Mouse (Mus musculus) midbrain, postnatal 0 days (tissue): ENCODE data around the gene Prickle4. TPM values are rescaled to one million over a fixed set of nuclear protein-coding genes. Genes with fewer than 3 reads are reported as not detected.

Source experiments
- ATAC-seq: fragments of 200-750 bp; cut with Nextera tagmentation; 2 replicates; pipeline ENCODE4 v1.8.0; 2017; ENCODE audit warnings: moderate number of reproducible peaks, mild to moderate bottlenecking, moderate TSS enrichment, moderate library complexity; ENCODE audit not compliant: low FRiP score
- DNase-seq: peaks from one replicate; pipeline ENCODE4 v3.0.0-alpha.2; 2015; ENCODE audit warnings: low spot score
- H3K27ac ChIP-seq: fragments of 300-500 bp; sonication (generic); 2 replicates; pipeline ENCODE4 v1.5.1; 2014; ENCODE audit warnings: low read depth, mild to moderate bottlenecking, low read length, mixed read lengths
- H3K27me3 ChIP-seq: fragments of 300-500 bp; sonication (generic); 2 replicates; pipeline ENCODE4 v1.6.1; 2014; ENCODE audit warnings: low read length, control low read depth, mixed read lengths; ENCODE audit not compliant: insufficient read depth
- H3K36me3 ChIP-seq: fragments of 300-500 bp; sonication (generic); 2 replicates; pipeline ENCODE4 v1.6.1; 2014; ENCODE audit warnings: low read length, control low read depth, mixed read lengths; ENCODE audit not compliant: insufficient read depth
- H3K4me1 ChIP-seq: fragments of 300-500 bp; sonication (generic); 2 replicates; pipeline ENCODE4 v1.6.1; 2014; ENCODE audit warnings: mild to moderate bottlenecking, control low read depth, antibody characterized with exemption, low read length, mixed read lengths; ENCODE audit not compliant: insufficient read depth
- H3K4me2 ChIP-seq: fragments of 300-500 bp; sonication (generic); 2 replicates; pipeline ENCODE4 v1.6.1; 2014; ENCODE audit warnings: low read depth, mild to moderate bottlenecking, low read length, mixed read lengths; ENCODE audit not compliant: poor library complexity, severe bottlenecking
- H3K4me3 ChIP-seq: fragments of 300-500 bp; sonication (generic); 2 replicates; pipeline ENCODE4 v1.5.1; 2014; ENCODE audit warnings: low read depth, mild to moderate bottlenecking, low read length, moderate library complexity
- H3K9ac ChIP-seq: fragments of 300-500 bp; sonication (generic); replicated peaks from 2 replicates; pipeline ENCODE4 v1.6.1; 2014; ENCODE audit warnings: mild to moderate bottlenecking, low read length, moderate library complexity, mixed read lengths; ENCODE audit not compliant: poor library complexity, severe bottlenecking
- H3K9me3 ChIP-seq: fragments of 300-500 bp; sonication (generic); 2 replicates; pipeline ENCODE4 v1.6.1; 2016; ENCODE audit warnings: low read length, control low read depth
- CTCF ChIP-seq: IDR thresholded peaks from 2 replicates; pipeline ENCODE4 v1.5.1; 2016; ENCODE audit warnings: antibody characterized with exemption, mild to moderate bottlenecking
- WGBS: fragments of 180-500 bp; shearing (Covaris S2); extraction: QIAGEN DNeasy Blood & Tissue Kit; methylation state at CpG from one replicate; pipeline ENCODE4 v1.1.7; 2014; 5-methylcytosine and 5-hydroxymethylcytosine counted together
- polyA plus RNA-seq: library from polyadenylated mRNA; unstranded; fragments of >200 nt; fragmentation: Nextera tagmentation; extraction: Ambion mirVana; gene quantifications from 2 replicates; pipeline ENCODE4 v1.2.1, GENCODE M21; 2015
- total RNA-seq: library from RNA; depleted of rRNA; stranded (reverse); fragments of >200 nt; gene quantifications from 2 replicates; pipeline ENCODE4 v1.2.3, GENCODE M21; 2014; rRNA removed

Gene Prickle4
- total and polyA plus RNA-seq, 2 experiments from 2014 or later, result 2.2 to 3.2 TPM

DNA sequence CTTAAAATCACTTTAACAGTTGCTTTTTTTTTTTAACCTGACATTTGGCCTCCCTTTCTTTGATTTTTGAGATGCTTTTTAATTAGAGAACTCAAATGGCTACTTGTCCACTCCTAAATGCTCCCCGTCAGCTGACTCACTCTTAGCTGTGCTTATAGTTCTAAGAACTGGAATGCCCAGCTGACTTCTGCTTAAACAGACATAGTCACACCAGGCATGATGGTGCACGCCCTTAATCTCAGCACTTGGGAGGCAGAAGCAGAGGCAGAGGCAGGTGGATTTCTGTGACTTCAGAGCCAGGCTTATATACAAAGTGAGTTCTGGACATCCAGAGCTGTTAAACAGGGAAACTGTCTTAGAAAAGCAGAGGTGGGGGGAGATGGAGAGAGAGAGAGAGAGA is 42.6 kb downstream of the Prickle4 start:
- Histone ChIP-seq H3K36me3 (peaks cover 11% of the 10 kb centered on the region), H3K9ac (no peak overlapping the region), H3K27ac (no peak overlapping the region), H3K27me3 (no peaks in the 10 kb centered on the region), H3K4me2 (no peak overlapping the region), H3K4me1 (no peaks in the 10 kb centered on the region), H3K9me3 (no peaks in the 10 kb centered on the region), H3K4me3 (no peak overlapping the region)
- no peak for DNase-seq
- ATAC-seq, result no peak
- TF ChIP-seq CTCF, result no peak
- 80% methylated on average over 2 of the region's 2 CpGs for WGBS

- Histone ChIP-seq H3K36me3 (peaks cover 4% of the 10 kb centered on the region), H3K9ac (no peak overlapping the region), H3K9me3 (no peaks in the 10 kb centered on the region), H3K27me3 (no peaks in the 10 kb centered on the region), H3K4me3 (no peak overlapping the region), H3K4me1 (no peaks in the 10 kb centered on the region), H3K27ac (no peak overlapping the region), H3K4me2 (no peak overlapping the region)
- 44% methylated on average over 4 of the region's 4 CpGs for WGBS
- ATAC-seq, result no peak
- TF ChIP-seq CTCF, result no peak
- DNase-seq, result no peak
Measured at GRCm38 (mm10) chr17:47648966-47649365, 45.6 kb downstream of the Prickle4 start.

- Histone ChIP-seq H3K4me3 (no peak overlapping the region), H3K27me3 (no peaks in the 10 kb centered on the region), H3K9me3 (no peaks in the 10 kb centered on the region), H3K36me3 (no peaks in the 10 kb centered on the region; the same call in 1 of the 2 replicates), H3K9ac (no peak overlapping the region), H3K27ac (no peak overlapping the region), H3K4me2 (no peak overlapping the region), H3K4me1 (no peaks in the 10 kb centered on the region)
- 65% methylated on average over 1 of the region's 1 CpGs for WGBS
- ATAC-seq, result no peak
- peak; percentile 69 for DNase-seq
- peak; percentile 72 for TF ChIP-seq CTCF
Measured at GRCm38 (mm10) chr17:47646683-47647082, 47.9 kb downstream of the Prickle4 start.

DNA sequence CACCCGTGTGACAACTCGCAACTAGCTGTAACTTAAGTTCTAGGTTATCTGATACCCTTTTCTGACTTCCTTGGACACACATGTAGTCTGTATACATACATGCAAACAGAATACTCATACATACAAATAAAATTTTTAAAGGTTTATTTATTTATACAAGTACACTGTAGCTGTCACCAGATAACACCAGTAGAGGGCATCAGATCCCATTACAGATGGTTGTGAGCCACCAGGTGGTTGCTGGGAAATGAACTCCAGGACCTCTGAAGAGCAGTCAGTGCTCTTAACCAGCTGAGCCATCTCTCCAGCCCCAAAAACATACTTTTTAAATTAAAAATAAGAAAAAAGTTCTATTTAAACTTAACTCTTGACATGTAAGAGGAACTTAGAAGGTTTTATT is 51.5 kb downstream of the Prickle4 start:
- H3K4me2 ChIP-seq, result no peak overlapping the region
- no peak overlapping the region for H3K27ac ChIP-seq
- no peak overlapping the region for H3K4me3 ChIP-seq
- H3K9ac ChIP-seq, result no peak overlapping the region
- no peaks in the 10 kb centered on the region for H3K9me3 ChIP-seq
- WGBS, result 88% methylated on average over 2 of the region's 2 CpGs
- H3K36me3 ChIP-seq, result no peaks in the 10 kb centered on the region
- no peaks in the 10 kb centered on the region for H3K27me3 ChIP-seq
- ATAC-seq (no peak), DNase-seq (no peak)
- no peaks in the 10 kb centered on the region for H3K4me1 ChIP-seq
- TF ChIP-seq CTCF, result peak; percentile 37

Other genes starting within 250 kb of the Prickle4 start
- gene Taf8, start 192.4 kb downstream of the Prickle4 start, total RNA-seq, result 15.1 and 25.1 TPM in 2 replicates
- gene Taf8, start 192.4 kb downstream of the Prickle4 start, polyA plus RNA-seq, result 11.5 and 12.3 TPM in 2 replicates
- 37.2 and 41.1 TPM in 2 replicates for gene Ccnd3, start 189.7 kb downstream of the Prickle4 start, total RNA-seq
- 52.6 and 57.0 TPM in 2 replicates for gene Ccnd3, start 189.7 kb downstream of the Prickle4 start, polyA plus RNA-seq
- gene Bysl, start 83.2 kb downstream of the Prickle4 start, total RNA-seq, result 25.8 and 26.0 TPM in 2 replicates
- 31.9 and 33.1 TPM in 2 replicates for gene Bysl, start 83.2 kb downstream of the Prickle4 start, polyA plus RNA-seq
- gene Med20, start 83.2 kb downstream of the Prickle4 start, total RNA-seq, result 33.8 and 44.7 TPM in 2 replicates
- gene Med20, start 83.2 kb downstream of the Prickle4 start, polyA plus RNA-seq, result 32.4 TPM in 2 replicates
- 3.2 and 8.0 TPM in 2 replicates for gene Gm20517, start 83.1 kb downstream of the Prickle4 start, total RNA-seq
- 0.96 and 1.1 TPM in 2 replicates for gene Gm20517, start 83.1 kb downstream of the Prickle4 start, polyA plus RNA-seq
- gene Usp49, start 64.0 kb downstream of the Prickle4 start, total RNA-seq, result 24.3 and 24.4 TPM in 2 replicates
- 3.7 and 3.9 TPM in 2 replicates for gene Usp49, start 64.0 kb downstream of the Prickle4 start, polyA plus RNA-seq
- 117 and 136 TPM in 2 replicates for gene Tomm6, start 6.3 kb downstream of the Prickle4 start, total RNA-seq
- gene Tomm6, start 6.3 kb downstream of the Prickle4 start, polyA plus RNA-seq, result 334 and 339 TPM in 2 replicates
- gene Frs3, start 5.7 kb downstream of the Prickle4 start, total RNA-seq, result 128 and 165 TPM in 2 replicates
- 68.9 and 75.7 TPM in 2 replicates for gene Frs3, start 5.7 kb downstream of the Prickle4 start, polyA plus RNA-seq
- 5.2 and 5.8 TPM in 2 replicates for gene Gm21981, start 281 bp downstream of the Prickle4 start, total RNA-seq
- gene Gm21981, start 281 bp downstream of the Prickle4 start, polyA plus RNA-seq, result 0.56 and 0.90 TPM in 2 replicates
- 0.27 and 1.5 TPM in 2 replicates for gene Pgc, start 32.1 kb upstream of the Prickle4 start, total RNA-seq
- 0.19 TPM in 1 of 2 replicates, not detected in the other for gene Pgc, start 32.1 kb upstream of the Prickle4 start, polyA plus RNA-seq
- 5.2 and 9.6 TPM in 2 replicates for gene Tfeb, start 42.3 kb upstream of the Prickle4 start, total RNA-seq
- gene Tfeb, start 42.3 kb upstream of the Prickle4 start, polyA plus RNA-seq, result 4.0 and 5.4 TPM in 2 replicates
- gene Mdfi, start 140.0 kb upstream of the Prickle4 start, total RNA-seq, result 19.2 and 21.4 TPM in 2 replicates
- 1.3 and 1.6 TPM in 2 replicates for gene Mdfi, start 140.0 kb upstream of the Prickle4 start, polyA plus RNA-seq
- gene Foxp4, start 229.9 kb upstream of the Prickle4 start, total RNA-seq, result 129 and 200 TPM in 2 replicates
- 50.8 and 55.4 TPM in 2 replicates for gene Foxp4, start 229.9 kb upstream of the Prickle4 start, polyA plus RNA-seq